Mouse (Mus musculus) heart, adult 2 months (tissue): ENCODE data around the gene Hdac4.

Experiments used
- CTCF ChIP-seq: fragments of 200-600 bp; IDR thresholded peaks from 2 replicates; pipeline ENCODE4 v1.8.1; 2022; ENCODE audit warnings: antibody characterized with exemption, mild to moderate bottlenecking, moderate library complexity
- POLR2A ChIP-seq: fragments of 200-500 bp; IDR thresholded peaks from 2 replicates; pipeline ENCODE4 v1.6.1; 2011; ENCODE audit warnings: mild to moderate bottlenecking, low read depth, low read length, control low read depth; ENCODE audit not compliant: insufficient read depth

DNA sequence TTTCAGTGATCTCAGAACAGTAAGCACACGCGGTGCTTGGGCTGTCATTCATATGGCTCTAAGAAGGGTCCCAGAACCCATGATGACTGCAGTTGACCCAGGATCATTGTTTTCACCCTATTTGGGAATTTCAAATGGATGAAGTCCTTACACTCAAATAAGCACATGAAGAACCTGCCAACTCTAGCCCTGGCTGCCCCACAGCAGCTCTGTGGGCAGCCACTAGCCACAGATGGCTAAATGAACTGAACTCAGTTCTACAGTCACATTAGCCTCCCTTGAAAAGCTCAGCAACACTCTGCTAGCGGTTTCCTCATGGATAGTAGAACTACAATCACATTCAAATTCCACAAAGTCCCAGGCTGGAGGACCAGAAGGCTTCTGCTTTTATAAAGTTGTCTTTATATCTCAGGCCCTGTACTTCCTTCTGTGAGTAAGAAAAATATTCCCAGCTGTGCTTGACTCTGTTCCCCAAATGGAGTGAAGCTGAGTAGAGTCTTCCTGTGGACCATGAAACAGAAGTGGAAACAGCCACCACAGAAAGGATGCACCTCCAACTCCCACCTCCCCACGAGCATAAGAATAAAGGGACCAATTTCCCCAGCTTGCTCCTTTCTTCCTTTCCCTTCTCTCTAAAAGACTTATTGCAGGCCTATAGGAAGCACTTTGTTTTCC is 88.9 kb downstream of the Hdac4 start:
- TF ChIP-seq CTCF (no peak), POLR2A (no peak)
